Mouse (Mus musculus) C2C12 (cell line): ENCODE data around the gene 1700031F05Rik.

Experiments
- CEBPB ChIP-seq: IDR thresholded peaks from one replicate; pipeline ENCODE4 v1.6.1; 2011; ENCODE audit warnings: low read depth, mild to moderate bottlenecking, control low read depth, moderate library complexity
- CTCF ChIP-seq: IDR thresholded peaks from one replicate; pipeline ENCODE4 v1.5.1; 2011; ENCODE audit not compliant: control insufficient read depth, insufficient read depth, insufficient read length

- TF ChIP-seq CTCF (no peak), CEBPB (no peak)
These were observed 55.5 kb downstream of the 1700031F05Rik start for GRCm38 (mm10) chrX:102812311-102812710.
